Mouse (Mus musculus): ENCODE measurements around the gene Dirc2.

- TF ChIP-seq CTCF (IDR thresholded peaks at IDR 0.05; ENCODE audit: insufficient read depth, low read length), result no peak
- TF ChIP-seq POLR2A (IDR thresholded peaks at IDR 0.05; ENCODE audit: borderline replicate concordance, extremely low read depth, low read depth, low read length), result no peak
Measured at GRCm38 (mm10) chr16:35738096-35738767, 30.9 kb downstream of the Dirc2 start.

Measured in lung, adult 2 months (tissue).